8 mouse cellular contexts compared by ENCODE assay signal in the genomic region with DNA sequence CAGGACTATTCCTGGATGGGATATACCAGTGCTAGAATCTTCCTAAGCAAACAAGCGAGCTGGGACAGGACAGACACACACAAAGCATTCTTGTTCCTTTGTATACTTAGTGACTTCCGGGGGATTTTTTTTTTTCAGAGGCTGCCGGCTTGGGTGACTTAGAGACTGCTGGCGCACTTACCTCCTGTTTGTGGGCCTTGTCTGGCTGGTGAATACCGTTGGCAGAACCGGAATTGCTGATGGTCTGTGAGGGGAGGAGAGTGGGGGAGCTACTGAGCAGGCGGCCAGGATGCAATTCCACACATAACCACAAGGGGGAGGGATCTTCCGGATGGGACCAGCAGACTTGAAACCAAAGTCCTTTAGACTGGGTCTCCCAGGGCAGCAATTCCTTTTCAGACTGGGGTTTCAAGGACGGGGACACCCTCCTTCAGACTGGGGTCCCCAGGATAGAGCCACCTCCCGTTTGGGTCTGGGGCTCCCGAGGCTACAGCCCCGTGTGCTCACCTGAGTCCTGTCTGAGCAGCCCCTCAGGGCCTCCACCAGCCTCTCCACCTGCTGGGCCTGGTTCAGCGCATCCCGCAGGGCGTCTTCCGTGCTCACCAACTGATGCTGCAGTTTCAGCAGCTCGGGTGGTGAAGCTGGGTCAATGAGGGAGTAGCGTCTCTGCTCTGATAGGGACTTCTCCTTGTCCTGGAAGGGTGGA. TPM values are rescaled to one million over a fixed set of nuclear protein-coding genes. Genes with fewer than 3 reads are reported as not detected.
DNase-seq lines count a peak whose midpoint lies in the region; ATAC-seq and TF ChIP-seq lines count a peak whose summit lies in the region.

No protein-coding gene starts in this region.

- no peaks in the 10 kb centered on the region for H3K9me3 ChIP-seq in embryonic facial prominence, embryonic 11.5 days (replicated peaks; ENCODE audit: control insufficient read depth, low read length)
- H3K9me3 ChIP-seq in limb, embryonic 11.5 days (ENCODE audit: control insufficient read depth, low read length) = no peaks in the 10 kb centered on the region
- H3K9me3 ChIP-seq in midbrain, postnatal 0 days (ENCODE audit: low read length) = no peaks in the 10 kb centered on the region

- 24% methylated on average over 18 of the region's 18 CpGs for WGBS in embryonic facial prominence, embryonic 11.5 days
- WGBS in limb, embryonic 11.5 days = 33% methylated on average over 18 of the region's 18 CpGs
- 27% methylated on average over 18 of the region's 18 CpGs for WGBS in midbrain, postnatal 0 days

- H3K36me3 ChIP-seq in embryonic facial prominence, embryonic 11.5 days (replicated peaks; ENCODE audit: control insufficient read depth, insufficient read depth, low read depth, low read length) = peaks cover 2% of the 10 kb centered on the region
- peaks cover 17% of the 10 kb centered on the region for H3K36me3 ChIP-seq in limb, embryonic 11.5 days (ENCODE audit: control insufficient read depth, insufficient read depth, low read length)
- peaks cover 60% of the 10 kb centered on the region for H3K36me3 ChIP-seq in midbrain, postnatal 0 days (ENCODE audit: insufficient read depth, low read length)

- H3K4me1 ChIP-seq in embryonic facial prominence, embryonic 11.5 days (ENCODE audit: control insufficient read depth, insufficient read depth, low read length) = no peaks in the 10 kb centered on the region
- peaks cover 5% of the 10 kb centered on the region; the same call in 1 of the 2 replicates for H3K4me1 ChIP-seq in limb, embryonic 11.5 days (ENCODE audit: control insufficient read depth, insufficient read depth, low read length)
- H3K4me1 ChIP-seq in midbrain, postnatal 0 days (ENCODE audit: insufficient read depth, low read length) = no peaks in the 10 kb centered on the region

- 0 out of 2 replicates have a peak, but pooled peaks have one; percentile 25 for ATAC-seq in embryonic facial prominence, embryonic 11.5 days (replicated peaks; ENCODE audit: insufficient number of reproducible peaks, low FRiP score, low TSS enrichment, low read depth)
- no peak for ATAC-seq in limb, embryonic 11.5 days (ENCODE audit: insufficient number of reproducible peaks, low FRiP score, low TSS enrichment, low read depth)
- no peak for ATAC-seq in midbrain, postnatal 0 days (ENCODE audit: low FRiP score)

- H3K27ac ChIP-seq in embryonic facial prominence, embryonic 11.5 days (replicated peaks; ENCODE audit: low read depth, low read length) = no peak overlapping the region
- H3K27ac ChIP-seq in limb, embryonic 11.5 days (replicated peaks; ENCODE audit: low read depth, low read length) = no peak overlapping the region
- no peak overlapping the region for H3K27ac ChIP-seq in midbrain, postnatal 0 days (ENCODE audit: low read depth, low read length)

- H3K9ac ChIP-seq in embryonic facial prominence, embryonic 11.5 days (replicated peaks; ENCODE audit: low read length) = no peak overlapping the region
- H3K9ac ChIP-seq in limb, embryonic 11.5 days (ENCODE audit: low read length) = no peak overlapping the region
- H3K9ac ChIP-seq in midbrain, postnatal 0 days (replicated peaks; ENCODE audit: low read length, poor library complexity, severe bottlenecking) = 0 out of 2 replicates have a peak overlapping the region, but pooled peaks have one; percentile 29

- H3K4me2 ChIP-seq in embryonic facial prominence, embryonic 11.5 days (ENCODE audit: low read depth, low read length) = no peak overlapping the region
- H3K4me2 ChIP-seq in limb, embryonic 11.5 days (ENCODE audit: low read depth, severe bottlenecking) = no peak overlapping the region
- no peak overlapping the region for H3K4me2 ChIP-seq in midbrain, postnatal 0 days (ENCODE audit: low read depth, low read length, poor library complexity, severe bottlenecking)

- H3K4me3 ChIP-seq in embryonic facial prominence, embryonic 11.5 days (ENCODE audit: low read depth, low read length) = no peak overlapping the region
- no peak overlapping the region for H3K4me3 ChIP-seq in limb, embryonic 11.5 days (ENCODE audit: low read depth, low read length)
- no peak overlapping the region for H3K4me3 ChIP-seq in midbrain, postnatal 0 days (ENCODE audit: low read depth, low read length)

- no peaks in the 10 kb centered on the region for H3K27me3 ChIP-seq in embryonic facial prominence, embryonic 11.5 days (ENCODE audit: control insufficient read depth, insufficient read depth, low read length)
- H3K27me3 ChIP-seq in limb, embryonic 11.5 days (ENCODE audit: control insufficient read depth, insufficient read depth, low read length) = no peaks in the 10 kb centered on the region
- no peaks in the 10 kb centered on the region for H3K27me3 ChIP-seq in midbrain, postnatal 0 days (ENCODE audit: insufficient read depth, low read length)

- peak; percentile 66 for DNase-seq in 3134 (ENCODE audit: extremely low read depth, insufficient read length, low spot score)
- DNase-seq in adrenal gland, postnatal 14 days = peak; percentile 92
- peak; percentile 93 for DNase-seq in embryonic facial prominence, embryonic 11.5 days (ENCODE audit: low spot score)
- DNase-seq in heart, adult 18-20 months = peak; percentile 80 to 84
- DNase-seq in kidney, adult 18-20 months = peak; percentile 81
- peak; percentile 89 for DNase-seq in limb, embryonic 11.5 days (ENCODE audit: low spot score)
- peak; percentile 91 for DNase-seq in midbrain, postnatal 0 days (ENCODE audit: low spot score)
- DNase-seq in spleen, postnatal 14 days (ENCODE audit: low spot score in 2 of 2) = peak; percentile 71 to 84

- peak; percentile 95 for TF ChIP-seq CTCF in midbrain, postnatal 0 days (IDR thresholded peaks at IDR 0.05)

RNA-seq across cellular contexts. Expression of gene Gtf2ird1, which starts 35.3 kb away (rescaled TPM):
- 61.7 and 69.6 TPM in 2 replicates for total RNA-seq in adrenal gland, postnatal 14 days (2021)
- 99.8 and 104 TPM in 2 replicates for polyA plus RNA-seq in embryonic facial prominence, embryonic 11.5 days (2014; fragmentation: Nextera tagmentation; extraction: Ambion mirVana)
- total RNA-seq in heart, adult 18-20 months (2021) = 10 to 100 TPM; 18.2 to 20.5 TPM
- 126 and 135 TPM in 2 replicates for polyA plus RNA-seq in limb, embryonic 11.5 days (2014; fragmentation: Nextera tagmentation; extraction: Ambion mirVana)
- total RNA-seq in midbrain, postnatal 0 days (2014; rRNA removed) = 53.4 and 69.5 TPM in 2 replicates
- polyA plus RNA-seq in midbrain, postnatal 0 days (2015; fragmentation: Nextera tagmentation; extraction: Ambion mirVana) = 50.9 and 54.3 TPM in 2 replicates
